Mouse (Mus musculus): ENCODE measurements around the gene Nacc1. TPM values are rescaled to one million over a fixed set of nuclear protein-coding genes. Genes with fewer than 3 reads are reported as not detected.

Gene Nacc1
- total and polyA plus RNA-seq, 2 experiments from 2014 or later: 14.7 to 78.2 TPM

- Histone ChIP-seq H3K9ac (peak overlapping the region; percentile 48; the same call in 1 of the 2 replicates), H3K4me2 (ENCODE audit: low read depth) (peak overlapping the region; percentile 91), H3K27ac (ENCODE audit: low read depth, low read length) (no peak overlapping the region), H3K4me3 (ENCODE audit: low read depth, low read length) (peak overlapping the region; percentile 53), H3K9me3 (ENCODE audit: low read length) (no peaks in the 10 kb centered on the region), H3K27me3 (ENCODE audit: insufficient read depth, low read length) (no peaks in the 10 kb centered on the region), H3K36me3 (ENCODE audit: insufficient read depth) (no peaks in the 10 kb centered on the region; the same call in 1 of the 2 replicates), H3K4me1 (ENCODE audit: insufficient read depth) (no peaks in the 10 kb centered on the region)
- TF ChIP-seq CTCF (IDR thresholded peaks at IDR 0.05; ENCODE audit: low read depth): no peak
- 24% methylated on average over 9 of the region's 9 CpGs for WGBS
- no peak for ATAC-seq
- no peak for DNase-seq
Observed at GRCm38 (mm10) chr8:84640010-84640588, 47.6 kb downstream of the Nacc1 start.

- peak; percentile 98 for DNase-seq
- Histone ChIP-seq H3K9me3 (ENCODE audit: low read length) (no peaks in the 10 kb centered on the region), H3K4me3 (ENCODE audit: low read depth, low read length) (peak overlapping the region; percentile 53), H3K27ac (ENCODE audit: low read depth, low read length) (peak overlapping the region; percentile 83), H3K4me1 (ENCODE audit: insufficient read depth) (no peaks in the 10 kb centered on the region; the same call in 1 of the 2 replicates), H3K9ac (peak overlapping the region; percentile 66), H3K4me2 (ENCODE audit: low read depth) (peak overlapping the region; percentile 91), H3K27me3 (ENCODE audit: insufficient read depth, low read length) (no peaks in the 10 kb centered on the region), H3K36me3 (ENCODE audit: insufficient read depth) (no peaks in the 10 kb centered on the region; the same call in 1 of the 2 replicates)
- peak; percentile 66 for TF ChIP-seq CTCF (IDR thresholded peaks at IDR 0.05; ENCODE audit: low read depth)
- whole genome bisulfite sequencing: under 1% methylated on average over 77 of the region's 106 CpGs
- ATAC-seq: peak; percentile 94
Observed at GRCm38 (mm10) chr8:84639162-84640009, 48.3 kb downstream of the Nacc1 start.

- H3K4me1 ChIP-seq (ENCODE audit: insufficient read depth): no peaks in the 10 kb centered on the region; the same call in 1 of the 2 replicates
- under 1% methylated on average over 46 of the region's 52 CpGs for WGBS
- H3K4me2 ChIP-seq (ENCODE audit: low read depth): peak overlapping the region; percentile 91
- peak overlapping the region; percentile 66 for H3K9ac ChIP-seq
- ATAC-seq (no peak; the same call in 1 of the 2 replicates), DNase-seq (no peak)
- H3K9me3 ChIP-seq (ENCODE audit: low read length): no peaks in the 10 kb centered on the region
- peak overlapping the region; percentile 83 for H3K27ac ChIP-seq (ENCODE audit: low read depth, low read length)
- TF ChIP-seq CTCF (IDR thresholded peaks at IDR 0.05; ENCODE audit: low read depth): no peak
- H3K4me3 ChIP-seq (ENCODE audit: low read depth, low read length): peak overlapping the region; percentile 53
- no peaks in the 10 kb centered on the region for H3K27me3 ChIP-seq (ENCODE audit: insufficient read depth, low read length)
- H3K36me3 ChIP-seq (ENCODE audit: insufficient read depth): peaks cover 2% of the 10 kb centered on the region; the same call in 1 of the 2 replicates
Observed at GRCm38 (mm10) chr8:84638555-84639161, 49.0 kb downstream of the Nacc1 start.

- H3K27me3 ChIP-seq (ENCODE audit: insufficient read depth, low read length): no peaks in the 10 kb centered on the region
- H3K9ac ChIP-seq: peak overlapping the region; percentile 66
- H3K4me1 ChIP-seq (ENCODE audit: insufficient read depth): no peaks in the 10 kb centered on the region; the same call in 1 of the 2 replicates
- H3K9me3 ChIP-seq (ENCODE audit: low read length): no peaks in the 10 kb centered on the region
- peak overlapping the region; percentile 53 for H3K4me3 ChIP-seq (ENCODE audit: low read depth, low read length)
- no peak for TF ChIP-seq CTCF (IDR thresholded peaks at IDR 0.05; ENCODE audit: low read depth)
- DNase-seq (no peak), ATAC-seq (no peak)
- H3K27ac ChIP-seq (ENCODE audit: low read depth, low read length): no peak overlapping the region
- peaks cover 8% of the 10 kb centered on the region for H3K36me3 ChIP-seq (ENCODE audit: insufficient read depth)
- 42% methylated on average over 8 of the region's 8 CpGs for WGBS
- peak overlapping the region; percentile 91 for H3K4me2 ChIP-seq (ENCODE audit: low read depth)
Observed at GRCm38 (mm10) chr8:84637946-84638554, 49.6 kb downstream of the Nacc1 start.

- no peak overlapping the region for H3K4me3 ChIP-seq (ENCODE audit: low read depth, low read length)
- H3K4me1 ChIP-seq (ENCODE audit: insufficient read depth): no peaks in the 10 kb centered on the region; the same call in 1 of the 2 replicates
- TF ChIP-seq CTCF (IDR thresholded peaks at IDR 0.05; ENCODE audit: low read depth): no peak
- H3K27me3 ChIP-seq (ENCODE audit: insufficient read depth, low read length): no peaks in the 10 kb centered on the region
- 88% methylated on average over 17 of the region's 17 CpGs for WGBS
- no peak overlapping the region for H3K27ac ChIP-seq (ENCODE audit: low read depth, low read length)
- DNase-seq: no peak
- H3K4me2 ChIP-seq (ENCODE audit: low read depth): no peak overlapping the region
- H3K36me3 ChIP-seq (ENCODE audit: insufficient read depth): peaks cover 10% of the 10 kb centered on the region
- no peaks in the 10 kb centered on the region for H3K9me3 ChIP-seq (ENCODE audit: low read length)
- no peak for ATAC-seq
- no peak overlapping the region for H3K9ac ChIP-seq
Observed at GRCm38 (mm10) chr8:84636051-84636691, 51.5 kb downstream of the Nacc1 start.

- Histone ChIP-seq H3K36me3 (ENCODE audit: insufficient read depth) (peaks cover 10% of the 10 kb centered on the region), H3K27ac (ENCODE audit: low read depth, low read length) (no peak overlapping the region), H3K9ac (no peak overlapping the region), H3K4me2 (ENCODE audit: low read depth) (no peak overlapping the region), H3K4me3 (ENCODE audit: low read depth, low read length) (no peak overlapping the region), H3K4me1 (ENCODE audit: insufficient read depth) (no peaks in the 10 kb centered on the region; the same call in 1 of the 2 replicates), H3K9me3 (ENCODE audit: low read length) (no peaks in the 10 kb centered on the region), H3K27me3 (ENCODE audit: insufficient read depth, low read length) (no peaks in the 10 kb centered on the region)
- ATAC-seq: no peak
- DNase-seq: no peak
- 60% methylated on average over 14 of the region's 14 CpGs for WGBS
- no peak for TF ChIP-seq CTCF (IDR thresholded peaks at IDR 0.05; ENCODE audit: low read depth)
Observed at GRCm38 (mm10) chr8:84635397-84636050, 52.1 kb downstream of the Nacc1 start.

All from forebrain, postnatal 0 days (tissue).